Mouse (Mus musculus) thymus, adult 2 months (tissue): ENCODE data around the gene Olfr71.

ENCODE experiments used
- CTCF ChIP-seq: fragments of 200-500 bp; IDR thresholded peaks from 2 replicates; pipeline ENCODE4 v1.5.1; 2012; ENCODE audit warnings: mild to moderate bottlenecking, control low read depth, low read length, moderate library complexity, borderline replicate concordance; ENCODE audit not compliant: control insufficient read depth, poor library complexity, insufficient read depth; ENCODE audit errors: extremely low read depth
- POLR2A ChIP-seq: fragments of 200-500 bp; IDR thresholded peaks from 2 replicates; pipeline ENCODE4 v1.6.1; 2012; ENCODE audit warnings: mild to moderate bottlenecking, low read length, control low read depth, moderate library complexity; ENCODE audit not compliant: control insufficient read depth, poor library complexity, insufficient read depth; ENCODE audit errors: extremely low read depth

GRCm38 (mm10) chr4:43745187-43745586 is 35.1 kb upstream of the Olfr71 start:
- TF ChIP-seq POLR2A (no peak), CTCF (no peak)
